8 mouse cellular contexts compared by ENCODE assay signal in genomic region chr8:109779431-109780228, GRCm38 (mm10). TPM values are rescaled to one million over a fixed set of nuclear protein-coding genes. Genes with fewer than 3 reads are reported as not detected.
DNase-seq lines count a peak whose midpoint lies in the region; ATAC-seq and TF ChIP-seq lines count a peak whose summit lies in the region.

No protein-coding gene starts in this region.

- H3K27me3 ChIP-seq in embryonic facial prominence, embryonic 13.5 days, result peaks cover 6% of the 10 kb centered on the region; the same call in 1 of the 2 replicates
- H3K27me3 ChIP-seq in intestine, embryonic 14.5 days (replicated peaks; ENCODE audit: control insufficient read depth, insufficient read depth, low read length), result 0 out of 2 replicates have a peak, but pooled peaks cover 3% of the 10 kb centered on the region
- peaks cover 6% of the 10 kb centered on the region; the same call in 1 of the 2 replicates for H3K27me3 ChIP-seq in midbrain, embryonic 12.5 days

- no peaks in the 10 kb centered on the region for H3K9me3 ChIP-seq in embryonic facial prominence, embryonic 13.5 days
- no peaks in the 10 kb centered on the region for H3K9me3 ChIP-seq in intestine, embryonic 14.5 days (ENCODE audit: control insufficient read depth, low read length)
- no peaks in the 10 kb centered on the region for H3K9me3 ChIP-seq in midbrain, embryonic 12.5 days

- peak overlapping the region; percentile 95 for H3K9ac ChIP-seq in embryonic facial prominence, embryonic 13.5 days
- H3K9ac ChIP-seq in intestine, embryonic 14.5 days (ENCODE audit: low read length), result peak overlapping the region; percentile 94
- H3K9ac ChIP-seq in midbrain, embryonic 12.5 days (replicated peaks), result peak overlapping the region; percentile 92

- H3K4me3 ChIP-seq in layer of hippocampus, adult 2 months, result peak overlapping the region; percentile 63
- peak overlapping the region; percentile 99 for H3K4me3 ChIP-seq in embryonic facial prominence, embryonic 13.5 days
- H3K4me3 ChIP-seq in intestine, embryonic 14.5 days (ENCODE audit: low read depth, low read length), result peak overlapping the region; percentile 81
- peak overlapping the region; percentile 99 for H3K4me3 ChIP-seq in midbrain, embryonic 12.5 days

- TF ChIP-seq CTCF in layer of hippocampus, adult 2 months (conservative IDR thresholded peaks at IDR 0.05), result no peak

- H3K4me1 ChIP-seq in embryonic facial prominence, embryonic 13.5 days, result peaks cover 16% of the 10 kb centered on the region
- peaks cover 16% of the 10 kb centered on the region for H3K4me1 ChIP-seq in intestine, embryonic 14.5 days (replicated peaks; ENCODE audit: control insufficient read depth, insufficient read depth, low read length)
- H3K4me1 ChIP-seq in midbrain, embryonic 12.5 days, result peaks cover 13% of the 10 kb centered on the region

- peak overlapping the region; percentile 99 for H3K27ac ChIP-seq in layer of hippocampus, adult 2 months
- peak overlapping the region; percentile 98 for H3K27ac ChIP-seq in embryonic facial prominence, embryonic 13.5 days
- peak overlapping the region; percentile 98; the same call in 1 of the 2 replicates for H3K27ac ChIP-seq in intestine, embryonic 14.5 days (ENCODE audit: low read depth)
- peak overlapping the region; percentile 98 for H3K27ac ChIP-seq in midbrain, embryonic 12.5 days (replicated peaks)

- ATAC-seq in embryonic facial prominence, embryonic 13.5 days (ENCODE audit: insufficient number of reproducible peaks, insufficient read depth, low FRiP score, low TSS enrichment, low read depth), result no peak
- no peak for ATAC-seq in intestine, embryonic 14.5 days (replicated peaks; ENCODE audit: low FRiP score, low TSS enrichment, low read depth)
- ATAC-seq in midbrain, embryonic 12.5 days (ENCODE audit: low FRiP score, low read depth), result no peak

- H3K36me3 ChIP-seq in embryonic facial prominence, embryonic 13.5 days, result no peaks in the 10 kb centered on the region
- H3K36me3 ChIP-seq in intestine, embryonic 14.5 days (ENCODE audit: control insufficient read depth, insufficient read depth, low read length), result no peaks in the 10 kb centered on the region
- H3K36me3 ChIP-seq in midbrain, embryonic 12.5 days, result no peaks in the 10 kb centered on the region

- H3K4me2 ChIP-seq in embryonic facial prominence, embryonic 13.5 days, result peak overlapping the region; percentile 91
- peak overlapping the region; percentile 93 for H3K4me2 ChIP-seq in intestine, embryonic 14.5 days (ENCODE audit: low read length)
- H3K4me2 ChIP-seq in midbrain, embryonic 12.5 days (replicated peaks), result peak overlapping the region; percentile 76

- WGBS in embryonic facial prominence, embryonic 13.5 days, result 20% methylated on average over 24 of the region's 24 CpGs
- 16% methylated on average over 24 of the region's 24 CpGs for WGBS in intestine, embryonic 14.5 days
- 22% methylated on average over 24 of the region's 24 CpGs for WGBS in midbrain, embryonic 12.5 days

- DNase-seq in layer of hippocampus, adult 2 months (ENCODE audit: low spot score in 2 of 2), result no peak
- DNase-seq in layer of hippocampus, adult 18-20 months (ENCODE audit: low spot score in 2 of 2), result no peak
- no peak for DNase-seq in intestine, embryonic 14.5 days (ENCODE audit: low spot score)
- no peak for DNase-seq in ovary, postnatal 36 days (ENCODE audit: low spot score)
- no peak for DNase-seq in ovary, postnatal 14 days (ENCODE audit: low spot score)
- DNase-seq in T-cell, adult 2 months (ENCODE audit: low spot score), result no peak

RNA-seq across cellular contexts. Expression of gene Ap1g1, which starts 1.3 kb away (rescaled TPM):
- 10 to 100 TPM; 84.1 to 92.2 TPM for total RNA-seq in layer of hippocampus, adult 2 months (2021)
- total RNA-seq in layer of hippocampus, adult 18-20 months (2021), result 10 to 100 TPM; 80.6 to 84.1 TPM
- 43.0 and 43.3 TPM in 2 replicates for polyA plus RNA-seq in embryonic facial prominence, embryonic 13.5 days (2015; fragmentation: Nextera tagmentation; extraction: Ambion mirVana)
- 34.5 and 37.6 TPM in 2 replicates for polyA plus RNA-seq in intestine, embryonic 14.5 days (2014; fragmentation: Nextera tagmentation; extraction: Ambion mirVana)
- 67.1 and 72.4 TPM in 2 replicates for polyA plus RNA-seq in midbrain, embryonic 12.5 days (2016; fragmentation: Nextera tagmentation; extraction: Ambion mirVana)

RNA-seq across cellular contexts. Expression of gene Atxn1l, which starts 42.1 kb away (rescaled TPM):
- total RNA-seq in layer of hippocampus, adult 2 months (2021), result 10 to 100 TPM; 40.1 to 44.5 TPM
- 10 to 100 TPM; 40.9 to 42.1 TPM for total RNA-seq in layer of hippocampus, adult 18-20 months (2021)
- polyA plus RNA-seq in embryonic facial prominence, embryonic 13.5 days (2015; fragmentation: Nextera tagmentation; extraction: Ambion mirVana), result 7.6 and 7.9 TPM in 2 replicates
- 6.1 and 7.1 TPM in 2 replicates for polyA plus RNA-seq in intestine, embryonic 14.5 days (2014; fragmentation: Nextera tagmentation; extraction: Ambion mirVana)
- polyA plus RNA-seq in midbrain, embryonic 12.5 days (2016; fragmentation: Nextera tagmentation; extraction: Ambion mirVana), result 7.3 and 8.3 TPM in 2 replicates
